Mouse (Mus musculus) intestine, embryonic 15.5 days (tissue): ENCODE measurements around the gene Flt1. TPM values are rescaled to one million over a fixed set of nuclear protein-coding genes. Genes with fewer than 3 reads are reported as not detected.

Source experiments
- ATAC-seq: fragments of 200-750 bp; cut with Nextera tagmentation; 2 replicates; pipeline ENCODE4 v1.8.0; 2017; ENCODE audit warnings: moderate TSS enrichment, moderate library complexity
- H3K27ac ChIP-seq: fragments of 300-500 bp; sonication (generic); 2 replicates; pipeline ENCODE4 v1.5.1; 2015; ENCODE audit warnings: mild to moderate bottlenecking, inconsistent platforms
- H3K27me3 ChIP-seq: fragments of 300-500 bp; sonication (generic); replicated peaks from 2 replicates; pipeline ENCODE4 v1.6.1; 2015; ENCODE audit warnings: inconsistent platforms
- H3K36me3 ChIP-seq: fragments of 300-500 bp; sonication (generic); 2 replicates; pipeline ENCODE4 v1.6.1; 2015; ENCODE audit warnings: inconsistent platforms
- H3K4me1 ChIP-seq: fragments of 300-500 bp; sonication (generic); replicated peaks from 2 replicates; pipeline ENCODE4 v1.6.1; 2015; ENCODE audit warnings: inconsistent platforms
- H3K4me2 ChIP-seq: fragments of 300-500 bp; sonication (generic); replicated peaks from 2 replicates; pipeline ENCODE4 v1.6.1; 2015; ENCODE audit warnings: mild to moderate bottlenecking, inconsistent platforms
- H3K4me3 ChIP-seq: fragments of 300-500 bp; sonication (generic); replicated peaks from 2 replicates; pipeline ENCODE4 v1.5.1; 2015; ENCODE audit warnings: inconsistent platforms
- H3K9ac ChIP-seq: fragments of 300-500 bp; sonication (generic); 2 replicates; pipeline ENCODE4 v1.6.1; 2015; ENCODE audit warnings: inconsistent platforms
- H3K9me3 ChIP-seq: fragments of 300-500 bp; sonication (generic); 2 replicates; pipeline ENCODE4 v1.6.1; 2016; ENCODE audit warnings: inconsistent platforms
- WGBS: fragments of 180-500 bp; shearing (Covaris S2); methylation state at CpG from one replicate; pipeline ENCODE4 v1.1.7; 2015; 5-methylcytosine and 5-hydroxymethylcytosine counted together
- polyA plus RNA-seq: library from polyadenylated mRNA; unstranded; fragments of >200 nt; fragmentation: Nextera tagmentation; extraction: Ambion mirVana; gene quantifications from 2 replicates; pipeline ENCODE4 v1.2.1, GENCODE M21; 2015

Flt1 gene
- polyA plus RNA-seq, 1 experiment from 2014 or later, result 12.8 TPM

GRCm38 (mm10) chr5:147683707-147684323 is 42.0 kb downstream of the Flt1 start:
- ATAC-seq, result no peak
- Histone ChIP-seq H3K9ac (no peak overlapping the region), H3K27ac (no peak overlapping the region), H3K27me3 (no peaks in the 10 kb centered on the region), H3K4me1 (no peaks in the 10 kb centered on the region), H3K4me3 (no peak overlapping the region), H3K36me3 (no peaks in the 10 kb centered on the region), H3K9me3 (no peaks in the 10 kb centered on the region), H3K4me2 (no peak overlapping the region)
- WGBS, result 86% methylated on average over 12 of the region's 12 CpGs

GRCm38 (mm10) chr5:147681224-147681623 is 44.6 kb downstream of the Flt1 start:
- H3K4me2 ChIP-seq, result no peak overlapping the region
- H3K4me1 ChIP-seq, result no peaks in the 10 kb centered on the region
- H3K9ac ChIP-seq, result no peak overlapping the region
- H3K4me3 ChIP-seq, result no peak overlapping the region
- no peak overlapping the region for H3K27ac ChIP-seq
- H3K9me3 ChIP-seq, result no peaks in the 10 kb centered on the region
- WGBS, result 18% methylated on average over 10 of the region's 10 CpGs
- H3K27me3 ChIP-seq, result no peaks in the 10 kb centered on the region
- H3K36me3 ChIP-seq, result no peaks in the 10 kb centered on the region
- ATAC-seq, result no peak

GRCm38 (mm10) chr5:147680711-147681110 is 45.1 kb downstream of the Flt1 start:
- 42% methylated on average over 5 of the region's 5 CpGs for WGBS
- Histone ChIP-seq H3K36me3 (no peaks in the 10 kb centered on the region), H3K4me2 (no peak overlapping the region), H3K27ac (no peak overlapping the region), H3K27me3 (no peaks in the 10 kb centered on the region), H3K9ac (no peak overlapping the region), H3K9me3 (no peaks in the 10 kb centered on the region), H3K4me3 (no peak overlapping the region), H3K4me1 (no peaks in the 10 kb centered on the region)
- no peak for ATAC-seq

- Histone ChIP-seq H3K9me3 (no peaks in the 10 kb centered on the region), H3K4me1 (no peaks in the 10 kb centered on the region), H3K27ac (no peak overlapping the region), H3K36me3 (no peaks in the 10 kb centered on the region), H3K9ac (no peak overlapping the region), H3K4me3 (no peak overlapping the region), H3K4me2 (no peak overlapping the region), H3K27me3 (no peaks in the 10 kb centered on the region)
- 84% methylated on average over 12 of the region's 12 CpGs for whole genome bisulfite sequencing
- no peak for ATAC-seq
These were observed 46.5 kb downstream of the Flt1 start for GRCm38 (mm10) chr5:147679316-147679715.

- Histone ChIP-seq H3K4me2 (no peak overlapping the region), H3K4me1 (no peaks in the 10 kb centered on the region), H3K4me3 (no peak overlapping the region), H3K9ac (no peak overlapping the region), H3K27ac (no peak overlapping the region), H3K9me3 (no peaks in the 10 kb centered on the region), H3K27me3 (no peaks in the 10 kb centered on the region), H3K36me3 (no peaks in the 10 kb centered on the region)
- 88% methylated on average over 5 of the region's 5 CpGs for WGBS
- no peak for ATAC-seq
These were observed 50.0 kb downstream of the Flt1 start for GRCm38 (mm10) chr5:147675791-147676190.

- Histone ChIP-seq H3K4me2 (no peak overlapping the region), H3K27me3 (no peaks in the 10 kb centered on the region), H3K4me3 (no peak overlapping the region), H3K36me3 (no peaks in the 10 kb centered on the region), H3K9me3 (no peaks in the 10 kb centered on the region), H3K9ac (no peak overlapping the region), H3K4me1 (no peaks in the 10 kb centered on the region), H3K27ac (no peak overlapping the region)
- ATAC-seq, result no peak
- 68% methylated on average over 19 of the region's 19 CpGs for WGBS
These were observed 53.9 kb downstream of the Flt1 start for GRCm38 (mm10) chr5:147671765-147672424.

GRCm38 (mm10) chr5:147668637-147669344 is 57.0 kb downstream of the Flt1 start:
- no peak overlapping the region for H3K9ac ChIP-seq
- no peak overlapping the region for H3K4me3 ChIP-seq
- WGBS, result 89% methylated on average over 15 of the region's 15 CpGs
- H3K36me3 ChIP-seq, result no peaks in the 10 kb centered on the region
- H3K4me2 ChIP-seq, result no peak overlapping the region
- no peak overlapping the region for H3K27ac ChIP-seq
- no peaks in the 10 kb centered on the region for H3K9me3 ChIP-seq
- H3K4me1 ChIP-seq, result no peaks in the 10 kb centered on the region
- no peak for ATAC-seq
- no peaks in the 10 kb centered on the region for H3K27me3 ChIP-seq

- Histone ChIP-seq H3K27me3 (no peaks in the 10 kb centered on the region), H3K4me2 (no peak overlapping the region), H3K36me3 (no peaks in the 10 kb centered on the region), H3K4me3 (no peak overlapping the region), H3K4me1 (no peaks in the 10 kb centered on the region), H3K9me3 (no peaks in the 10 kb centered on the region), H3K27ac (no peak overlapping the region), H3K9ac (no peak overlapping the region)
- 86% methylated on average over 13 of the region's 13 CpGs for WGBS
- ATAC-seq, result no peak
These were observed 59.9 kb downstream of the Flt1 start for GRCm38 (mm10) chr5:147665946-147666345.

- H3K9ac ChIP-seq, result no peak overlapping the region
- no peaks in the 10 kb centered on the region for H3K9me3 ChIP-seq
- no peak for ATAC-seq
- H3K4me2 ChIP-seq, result no peak overlapping the region
- no peaks in the 10 kb centered on the region for H3K4me1 ChIP-seq
- no peak overlapping the region for H3K4me3 ChIP-seq
- WGBS, result 91% methylated on average over 9 of the region's 9 CpGs
- H3K27ac ChIP-seq, result no peak overlapping the region
- no peaks in the 10 kb centered on the region for H3K36me3 ChIP-seq
- H3K27me3 ChIP-seq, result no peaks in the 10 kb centered on the region
These were observed 60.4 kb downstream of the Flt1 start for GRCm38 (mm10) chr5:147665381-147665780.

- Histone ChIP-seq H3K27me3 (no peaks in the 10 kb centered on the region), H3K4me2 (no peak overlapping the region), H3K4me1 (no peaks in the 10 kb centered on the region), H3K36me3 (no peaks in the 10 kb centered on the region), H3K9me3 (no peaks in the 10 kb centered on the region), H3K27ac (no peak overlapping the region), H3K9ac (no peak overlapping the region), H3K4me3 (no peak overlapping the region)
- no peak for ATAC-seq
- 63% methylated on average over 7 of the region's 7 CpGs for WGBS
These were observed 65.9 kb downstream of the Flt1 start for GRCm38 (mm10) chr5:147659909-147660308.

GRCm38 (mm10) chr5:147657882-147658855 is 67.6 kb downstream of the Flt1 start:
- no peak overlapping the region for H3K4me2 ChIP-seq
- H3K4me3 ChIP-seq, result no peak overlapping the region
- H3K27me3 ChIP-seq, result no peaks in the 10 kb centered on the region
- H3K9ac ChIP-seq, result no peak overlapping the region
- peak; percentile 58; the same call in 1 of the 2 replicates for ATAC-seq
- no peaks in the 10 kb centered on the region for H3K36me3 ChIP-seq
- 60% methylated on average over 17 of the region's 17 CpGs for WGBS
- no peaks in the 10 kb centered on the region for H3K9me3 ChIP-seq
- H3K4me1 ChIP-seq, result no peaks in the 10 kb centered on the region
- H3K27ac ChIP-seq, result no peak overlapping the region

GRCm38 (mm10) chr5:147655761-147656160 is 70.0 kb downstream of the Flt1 start:
- H3K36me3 ChIP-seq, result no peaks in the 10 kb centered on the region
- H3K4me1 ChIP-seq, result no peaks in the 10 kb centered on the region
- 85% methylated on average over 7 of the region's 7 CpGs for WGBS
- no peak overlapping the region for H3K4me2 ChIP-seq
- H3K9me3 ChIP-seq, result no peaks in the 10 kb centered on the region
- H3K27me3 ChIP-seq, result no peaks in the 10 kb centered on the region
- H3K27ac ChIP-seq, result no peak overlapping the region
- no peak for ATAC-seq
- H3K9ac ChIP-seq, result no peak overlapping the region
- no peak overlapping the region for H3K4me3 ChIP-seq
